Mouse (Mus musculus) left cerebral cortex, adult 18-20 months (tissue): ENCODE data around the gene Ms4a10. TPM values are rescaled to one million over a fixed set of nuclear protein-coding genes. Genes with fewer than 3 reads are reported as not detected.

Source experiments
- DNase-seq, 2 experiments: peaks; one replicate each; pipeline ENCODE4 v3.0.0; 2021 to 2022; ENCODE audit warnings: low spot score in 2 of 2, mixed read lengths in 1 of 2
- long read RNA-seq, 2 experiments: library from polyadenylated mRNA; stranded (forward); transcript quantifications; one replicate each; pipeline ENCODE4 v2.0.0; 2021
- total RNA-seq, 2 experiments: library from RNA; stranded (reverse); gene quantifications; 2 replicates each; pipeline ENCODE4 v1.2.3; 2021

Ms4a10 gene
- total RNA-seq = not detected
- long read RNA-seq, experiment 1 = 0 reads
- long read RNA-seq, experiment 2 = 0 reads

DNA sequence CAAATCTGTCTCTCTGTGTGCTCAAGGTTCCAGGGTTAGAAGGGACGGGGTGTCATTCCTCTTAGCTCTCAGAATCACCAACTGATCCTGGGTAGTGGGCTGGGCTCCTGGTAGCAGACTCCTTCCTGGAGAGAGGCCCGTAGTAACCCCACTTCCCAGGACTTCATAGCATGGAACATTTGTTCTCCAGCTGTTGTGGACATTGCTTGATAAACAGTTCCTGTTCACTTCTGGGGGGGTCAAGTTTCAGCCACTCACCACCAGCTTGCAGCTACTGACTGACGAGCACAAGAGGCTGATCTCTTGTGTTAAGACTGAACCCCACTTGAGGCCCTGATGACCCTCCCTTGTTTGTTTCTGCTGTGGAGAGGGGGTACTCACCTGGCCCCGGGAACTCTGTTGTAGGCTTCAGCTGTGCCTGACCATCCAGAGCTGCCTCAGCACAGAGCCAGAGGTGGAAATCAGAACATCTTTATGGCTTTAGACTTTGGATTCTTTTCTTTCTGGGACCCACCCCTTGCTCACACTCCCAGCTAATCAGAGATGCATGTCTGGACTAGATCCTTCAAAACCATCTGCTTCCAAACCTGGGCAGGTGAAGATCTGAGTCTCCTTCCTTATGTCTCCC, at the start of gene Ms4a10:
Gene Ms4a10, minus strand, starts transcription at position 433 of the 628 bp plus-strand sequence.
- no peak for DNase-seq

DNA sequence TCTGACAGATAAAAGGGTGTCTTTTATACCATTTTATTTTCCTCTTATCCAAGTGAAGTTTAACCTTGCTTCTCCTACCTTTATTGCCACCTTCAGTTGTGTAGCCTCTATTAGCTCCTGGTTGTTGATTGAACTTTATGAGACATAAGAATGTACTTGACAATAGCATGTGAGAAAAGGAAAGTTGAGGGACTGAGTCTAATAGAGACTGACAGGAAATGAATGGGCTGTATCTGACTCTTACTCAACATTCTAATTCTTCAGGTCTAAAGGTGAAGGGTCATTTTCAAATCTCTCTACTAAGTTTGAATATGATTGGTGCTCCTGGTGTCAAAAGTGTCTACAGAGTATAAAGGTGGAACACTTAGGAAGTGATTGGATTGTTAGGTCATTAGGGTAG, 47.9 kb upstream of the Ms4a10 start:
- no peak for DNase-seq

- no peak for DNase-seq
Observed at GRCm38 (mm10) chr19:11017891-11018290, 43.4 kb upstream of the Ms4a10 start, which contains the start of gene Ms4a18. Ms4a18 (minus strand) TSS chr19:11018031.

- no peak for DNase-seq
Observed at GRCm38 (mm10) chr19:11017251-11017650, 42.8 kb upstream of the Ms4a10 start.

DNA sequence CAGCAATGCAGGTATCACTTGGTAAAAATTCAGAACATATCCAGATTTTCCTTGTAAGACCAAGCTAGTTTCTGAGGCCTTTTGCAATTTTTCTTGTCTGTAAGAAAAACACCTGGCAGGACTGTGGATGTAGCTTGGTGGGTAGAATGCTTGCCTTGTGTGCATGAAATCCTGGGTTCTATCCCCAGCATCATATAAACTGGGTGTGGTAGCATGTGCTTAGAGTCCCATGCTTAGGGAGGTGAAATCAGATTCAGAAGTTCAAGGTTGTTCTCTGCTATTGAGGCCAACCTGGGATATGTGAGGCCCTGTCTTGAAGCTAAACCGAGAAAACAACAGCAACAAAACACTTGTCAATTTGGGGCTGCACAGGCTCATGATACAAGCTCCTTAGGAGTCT, 41.5 kb upstream of the Ms4a10 start:
- DNase-seq = no peak

GRCm38 (mm10) chr19:11015468-11015867, 41.0 kb upstream of the Ms4a10 start:
- DNase-seq = no peak

GRCm38 (mm10) chr19:10993150-10993549, 18.7 kb upstream of the Ms4a10 start, which contains the start of gene Ms4a15:
Ms4a15 (minus strand) TSS chr19:10993250.
- no peak for DNase-seq

DNA sequence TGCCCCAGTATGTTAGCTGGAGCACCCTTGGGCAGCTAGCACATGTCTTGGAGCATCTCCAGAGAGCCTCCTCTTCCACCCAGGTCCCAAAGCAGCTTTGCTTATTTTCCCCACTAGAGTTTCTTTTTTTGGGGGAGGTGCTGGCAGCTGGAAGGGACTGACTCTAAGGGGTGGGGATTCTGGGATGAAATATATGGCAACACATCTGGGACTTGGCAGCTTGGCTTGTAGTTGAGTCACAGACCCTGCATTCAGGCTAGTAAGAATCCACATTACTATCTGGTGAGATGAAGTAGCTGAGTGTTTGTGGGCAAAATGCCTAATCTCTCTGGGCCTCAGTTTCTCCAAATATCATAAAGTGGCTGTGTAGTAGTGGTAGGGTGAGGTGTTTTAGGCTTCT, 17.4 kb upstream of the Ms4a10 start:
- DNase-seq = no peak

DNA sequence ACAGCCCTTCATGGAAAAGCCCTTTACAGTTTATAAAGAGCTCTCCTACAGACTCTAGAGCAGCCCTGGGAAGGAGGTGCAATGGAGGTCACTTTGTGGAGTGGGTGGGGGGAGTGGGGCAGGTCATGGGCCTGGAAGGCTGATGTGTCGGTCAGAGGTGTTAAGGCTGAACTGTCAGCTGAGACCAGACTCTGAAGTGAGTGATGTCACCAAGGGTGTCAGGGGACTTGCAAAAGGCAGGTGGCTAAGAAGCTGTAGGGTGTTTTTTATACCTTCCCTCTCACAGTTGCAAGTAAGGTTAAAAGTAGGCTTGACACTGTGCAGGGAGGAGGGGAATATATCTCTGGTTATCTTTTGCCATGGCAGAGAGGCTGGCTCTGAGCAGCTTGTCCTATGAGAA, 16.3 kb upstream of the Ms4a10 start:
- no peak for DNase-seq

- DNase-seq = no peak
Observed at GRCm38 (mm10) chr19:10988563-10988962, 14.1 kb upstream of the Ms4a10 start.

DNA sequence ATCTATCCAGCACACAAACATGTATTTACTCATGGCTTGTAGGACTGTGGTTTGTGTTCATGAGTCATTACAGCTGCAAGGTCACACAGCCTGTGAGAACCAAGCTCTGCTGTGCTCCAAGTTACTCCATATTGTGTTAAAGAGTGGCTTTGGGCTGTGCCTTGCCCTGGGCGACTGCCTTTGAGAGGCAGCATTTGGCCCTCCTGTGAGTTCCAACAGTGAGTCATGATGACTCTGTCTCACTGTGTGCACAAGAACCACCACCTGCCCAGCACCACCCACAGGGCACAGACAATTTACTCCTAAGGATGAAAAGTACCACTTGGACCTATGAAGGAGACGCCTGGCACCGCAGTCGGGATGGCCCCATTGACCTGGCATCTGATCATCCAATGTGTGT, 11.4 kb upstream of the Ms4a10 start:
- DNase-seq = no peak

DNA sequence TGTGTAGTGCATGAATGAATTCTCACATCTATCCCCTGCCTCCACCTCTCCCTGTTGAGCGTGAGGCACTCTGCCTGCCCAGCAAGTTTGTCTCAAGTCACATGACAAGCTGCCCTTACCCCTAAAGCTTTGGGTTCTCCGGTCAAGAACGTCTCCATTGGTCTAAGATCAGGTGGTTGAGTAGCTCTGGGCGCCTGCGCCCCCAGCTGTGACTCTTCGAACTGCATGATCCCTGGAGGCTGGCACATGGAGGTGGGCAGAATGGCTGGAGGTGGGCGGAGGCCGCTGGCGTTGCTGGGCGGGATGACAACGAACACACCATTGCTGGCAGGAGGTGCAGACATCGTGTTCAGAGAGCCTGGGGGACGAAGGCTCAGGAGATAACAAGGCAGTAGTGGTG, 10.1 kb upstream of the Ms4a10 start:
- DNase-seq = no peak

DNA sequence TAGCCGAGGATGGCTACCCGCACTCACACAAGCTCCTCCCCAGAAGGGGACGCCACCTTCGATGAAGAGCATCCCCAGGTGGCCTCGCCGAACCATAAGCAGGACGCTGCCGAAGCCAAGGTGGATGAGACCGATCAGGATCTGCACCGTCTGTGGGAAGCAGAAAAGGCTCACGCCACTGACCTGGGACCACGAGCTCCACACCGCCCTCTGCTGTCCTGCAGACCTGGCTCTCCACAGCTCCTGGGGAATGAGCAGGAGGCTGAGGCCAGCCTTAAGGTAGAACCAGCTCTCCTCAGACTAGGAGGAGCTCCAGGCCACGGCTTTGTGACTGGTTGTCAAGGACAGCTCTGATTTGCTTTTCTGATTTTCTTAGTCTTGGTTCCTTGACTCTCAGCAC, 8.7 kb upstream of the Ms4a10 start:
- DNase-seq = peak; percentile 3 to 27

DNA sequence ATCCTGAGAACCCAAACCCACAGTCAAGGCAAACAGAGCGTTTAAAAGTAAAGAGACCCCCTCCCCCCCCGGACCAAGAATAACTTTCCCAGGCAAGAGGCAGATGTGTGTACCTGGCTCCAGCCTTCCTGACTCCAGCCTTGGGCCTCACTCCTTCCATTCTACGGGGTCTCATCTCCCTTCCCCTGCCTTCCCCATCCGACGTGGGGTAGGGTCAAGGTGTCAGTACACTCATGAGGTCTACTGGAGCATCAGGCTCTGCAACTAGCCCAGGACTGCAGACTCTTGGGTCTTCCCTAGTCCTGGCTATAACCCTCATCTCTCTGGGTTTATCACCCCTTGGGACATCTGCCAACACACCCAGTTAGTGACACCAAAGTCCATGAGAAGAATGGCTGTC, 5.7 kb upstream of the Ms4a10 start:
- DNase-seq = no peak

GRCm38 (mm10) chr19:10979184-10980168, 5.0 kb upstream of the Ms4a10 start:
- DNase-seq = peak; percentile 75 to 76

GRCm38 (mm10) chr19:10976318-10976717, 1.8 kb upstream of the Ms4a10 start:
- no peak for DNase-seq

GRCm38 (mm10) chr19:10975187-10975586, 717 bp upstream of the Ms4a10 start:
- DNase-seq = no peak

DNA sequence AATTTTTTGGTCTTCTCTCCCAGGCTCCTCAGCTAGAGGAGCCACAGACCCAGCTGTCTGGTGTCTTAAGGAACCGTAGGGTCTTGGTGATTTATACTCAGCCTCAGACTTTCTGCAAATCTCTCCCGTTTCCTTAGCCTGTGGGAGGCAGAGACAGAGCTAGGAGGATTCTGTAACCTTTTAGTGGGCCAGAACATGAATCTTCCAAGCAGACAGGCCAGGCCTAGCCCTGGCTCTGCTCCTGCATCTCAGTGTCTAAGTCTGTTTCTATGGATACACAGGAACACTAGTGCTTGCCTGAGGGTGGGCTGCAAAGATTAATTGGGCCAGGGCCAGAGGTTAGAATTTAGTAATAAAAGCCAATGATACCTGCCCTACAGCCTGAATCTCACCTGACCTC, 1.3 kb downstream of the Ms4a10 start:
- DNase-seq = no peak

DNA sequence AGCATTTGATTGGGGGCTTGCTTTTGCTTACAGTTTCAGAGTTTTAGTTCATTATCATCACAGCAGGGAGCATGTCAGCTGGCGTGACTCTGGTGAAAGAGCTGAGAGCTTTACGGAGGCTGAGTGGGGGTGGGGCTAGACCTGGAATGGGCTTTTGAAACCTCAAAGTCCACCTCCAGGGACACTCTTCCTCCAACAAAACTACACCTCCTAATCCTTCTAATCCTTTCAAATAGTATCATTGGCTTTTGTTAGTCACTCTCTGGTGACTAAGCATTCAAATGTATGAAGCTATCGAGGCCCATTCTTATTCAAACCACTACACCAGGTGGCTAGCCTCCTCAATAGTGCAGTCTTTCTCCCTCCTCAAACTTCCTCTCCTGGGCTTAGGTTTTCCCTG, 1.8 kb downstream of the Ms4a10 start:
- no peak for DNase-seq

GRCm38 (mm10) chr19:10970457-10970856, 4.0 kb downstream of the Ms4a10 start:
- no peak for DNase-seq

DNA sequence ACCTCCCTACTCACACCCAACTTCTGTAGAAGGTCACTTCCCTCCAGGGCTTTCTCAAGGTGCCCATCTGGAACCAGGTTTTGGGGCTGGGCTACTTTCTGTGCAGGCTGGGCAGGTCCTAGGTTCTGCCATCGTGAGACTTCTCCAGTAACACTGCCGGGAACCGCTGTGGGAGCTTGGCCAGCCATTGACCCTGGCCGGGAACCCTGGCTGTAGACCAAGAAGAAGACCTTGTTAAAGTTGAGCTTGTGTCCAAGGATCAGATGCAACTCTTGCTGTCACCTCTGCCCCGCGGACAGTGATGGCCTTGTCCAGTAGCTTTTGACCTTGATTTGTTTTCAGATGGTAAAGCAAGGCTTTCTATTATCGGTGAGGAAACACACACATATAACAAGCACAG, 5.9 kb downstream of the Ms4a10 start:
- DNase-seq = no peak

GRCm38 (mm10) chr19:10965721-10966120, 8.7 kb downstream of the Ms4a10 start:
- no peak for DNase-seq
